ENCODE assay signal across 8 mouse cellular contexts in the genomic region with DNA sequence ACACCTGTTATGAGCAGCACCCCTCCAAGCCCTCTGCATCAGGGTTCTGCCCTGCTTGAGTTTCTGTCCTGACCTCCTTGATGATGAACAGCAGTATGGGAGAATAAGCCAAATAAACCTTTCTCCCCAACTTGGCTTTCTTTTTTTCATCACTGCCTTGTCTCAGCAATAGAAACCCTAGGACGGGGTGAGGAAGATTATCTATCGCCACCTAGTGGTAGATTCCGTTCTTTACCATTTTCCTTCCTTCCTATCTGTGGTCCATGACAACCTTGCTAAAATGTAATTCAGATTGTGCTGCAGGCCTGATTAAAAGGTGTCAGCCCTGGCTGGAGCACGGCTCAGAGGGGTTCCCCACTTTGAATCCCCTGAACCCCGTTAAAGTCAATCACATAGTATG. TPM values are rescaled to one million over a fixed set of nuclear protein-coding genes. Genes with fewer than 3 reads are reported as not detected.
DNase-seq lines count a peak whose midpoint lies in the region; ATAC-seq and TF ChIP-seq lines count a peak whose summit lies in the region.

No protein-coding gene starts in this region.

- H3K9me3 ChIP-seq in E14TG2a.4 (ENCODE audit: low read length) = no peaks in the 10 kb centered on the region
- H3K9me3 ChIP-seq in forebrain, embryonic 16.5 days (ENCODE audit: control insufficient read depth, low read length) = no peaks in the 10 kb centered on the region
- no peaks in the 10 kb centered on the region for H3K9me3 ChIP-seq in lung, embryonic 16.5 days (ENCODE audit: control insufficient read depth, low read length)

- no peak overlapping the region for H3K9ac ChIP-seq in forebrain, embryonic 16.5 days (replicated peaks; ENCODE audit: low read depth, low read length)
- no peak overlapping the region for H3K9ac ChIP-seq in lung, embryonic 16.5 days (ENCODE audit: low read length)

- H3K36me3 ChIP-seq in E14TG2a.4 (ENCODE audit: insufficient read depth, low read length) = no peaks in the 10 kb centered on the region
- H3K36me3 ChIP-seq in forebrain, embryonic 16.5 days (ENCODE audit: control insufficient read depth, insufficient read depth) = no peaks in the 10 kb centered on the region
- H3K36me3 ChIP-seq in lung, embryonic 16.5 days (ENCODE audit: control insufficient read depth, insufficient read depth, low read length) = no peaks in the 10 kb centered on the region

- 0 out of 2 replicates have a peak, but pooled peaks cover 4% of the 10 kb centered on the region for H3K27me3 ChIP-seq in E14TG2a.4 (ENCODE audit: insufficient read depth, low read length)
- no peaks in the 10 kb centered on the region for H3K27me3 ChIP-seq in forebrain, embryonic 16.5 days (replicated peaks; ENCODE audit: control insufficient read depth, insufficient read depth, low read length)
- no peaks in the 10 kb centered on the region for H3K27me3 ChIP-seq in lung, embryonic 16.5 days (ENCODE audit: control insufficient read depth, insufficient read depth, low read depth, low read length)

- H3K4me2 ChIP-seq in forebrain, embryonic 16.5 days (ENCODE audit: low read length) = no peak overlapping the region
- H3K4me2 ChIP-seq in lung, embryonic 16.5 days (ENCODE audit: low read depth, low read length) = no peak overlapping the region

- 6% methylated on average over 5 of the region's 5 CpGs for WGBS in forebrain, embryonic 16.5 days
- whole genome bisulfite sequencing in lung, embryonic 16.5 days = 4% methylated on average over 5 of the region's 5 CpGs

- DNase-seq in layer of hippocampus, adult 11-12 months (ENCODE audit: low spot score) = peak; percentile 46
- DNase-seq in layer of hippocampus, adult 8-10 months (ENCODE audit: low spot score in 2 of 2) = no peak
- peak; percentile 79 for DNase-seq in brain, adult 2 months (ENCODE audit: low read depth, low spot score)
- DNase-seq in skeletal muscle tissue, adult 2 months (ENCODE audit: low read depth, low spot score) = peak; percentile 14
- no peak for DNase-seq in ovary, postnatal 14 days (ENCODE audit: low spot score)

- peaks cover 55% of the 10 kb centered on the region for H3K4me1 ChIP-seq in E14TG2a.4 (replicated peaks; ENCODE audit: low read depth, low read length)
- peaks cover 7% of the 10 kb centered on the region; the same call in 1 of the 2 replicates for H3K4me1 ChIP-seq in forebrain, embryonic 16.5 days (replicated peaks; ENCODE audit: control insufficient read depth, insufficient read depth, low read length)
- no peaks in the 10 kb centered on the region for H3K4me1 ChIP-seq in lung, embryonic 16.5 days (replicated peaks; ENCODE audit: control insufficient read depth, insufficient read depth, low read length)

- ATAC-seq in forebrain, embryonic 16.5 days = peak; percentile 49
- ATAC-seq in lung, embryonic 16.5 days (ENCODE audit: low read depth) = peak; percentile 51; the same call in 1 of the 2 replicates

- peak; percentile 66 for TF ChIP-seq CTCF in E14TG2a.4 (conservative IDR thresholded peaks at IDR 0.05; ENCODE audit: low read length)

- no peak overlapping the region for H3K27ac ChIP-seq in forebrain, embryonic 16.5 days (ENCODE audit: low read length)
- H3K27ac ChIP-seq in lung, embryonic 16.5 days (ENCODE audit: low read length) = no peak overlapping the region

- H3K4me3 ChIP-seq in E14TG2a.4 (replicated peaks; ENCODE audit: low read length) = no peak overlapping the region
- H3K4me3 ChIP-seq in forebrain, embryonic 16.5 days (replicated peaks; ENCODE audit: low read length) = no peak overlapping the region
- H3K4me3 ChIP-seq in lung, embryonic 16.5 days (ENCODE audit: low read length) = no peak overlapping the region

RNA-seq across cellular contexts. Expression of a gene that starts 16.9 kb away (rescaled TPM):
- total RNA-seq in layer of hippocampus, adult 8-10 months (2022) = 1 to 10 TPM; 1.4 to 2.6 (median 1.8) TPM
- polyA plus RNA-seq in forebrain, embryonic 16.5 days (2015; fragmentation: Nextera tagmentation; extraction: Ambion mirVana) = 0.99 and 1.2 TPM in 2 replicates
- 2.8 and 3.1 TPM in 2 replicates for polyA plus RNA-seq in lung, embryonic 16.5 days (2015; fragmentation: Nextera tagmentation; extraction: Ambion mirVana)

RNA-seq across cellular contexts. Expression of a gene that starts 37.6 kb away (rescaled TPM):
- 10 to 100 TPM; 43.1 to 56.3 (median 47.8) TPM for total RNA-seq in layer of hippocampus, adult 8-10 months (2022)
- polyA plus RNA-seq in forebrain, embryonic 16.5 days (2015; fragmentation: Nextera tagmentation; extraction: Ambion mirVana) = 17.3 and 18.4 TPM in 2 replicates
- polyA plus RNA-seq in lung, embryonic 16.5 days (2015; fragmentation: Nextera tagmentation; extraction: Ambion mirVana) = 10.6 and 11.1 TPM in 2 replicates

RNA-seq across cellular contexts. Expression of a gene that starts 38.0 kb away (rescaled TPM):
- 10 to 100 TPM; 22.9 to 27.2 (median 26.3) TPM for total RNA-seq in layer of hippocampus, adult 8-10 months (2022)
- polyA plus RNA-seq in forebrain, embryonic 16.5 days (2015; fragmentation: Nextera tagmentation; extraction: Ambion mirVana) = 30.3 and 31.0 TPM in 2 replicates
- polyA plus RNA-seq in lung, embryonic 16.5 days (2015; fragmentation: Nextera tagmentation; extraction: Ambion mirVana) = 27.1 and 29.1 TPM in 2 replicates

Comparison
In these comparisons a context has a peak if more than half of its experiments do, and no peak if none do; other contexts are left out.
1. DNase-seq: peak in layer of hippocampus, adult 11-12 months (single experiment), brain, adult 2 months (single experiment) and skeletal muscle tissue, adult 2 months (single experiment); none in layer of hippocampus, adult 8-10 months (0 of 2) and ovary, postnatal 14 days (single experiment).